Mouse (Mus musculus): ENCODE measurements at regions not wholly inside any gene's neighbourhood (a gene's known extent, or its start where the extent isn't known, plus 50 kb on each side); places are given as distances from the start of the nearest gene placed in this dataset.

- Histone ChIP-seq H3K27ac (ENCODE audit: insufficient read depth, low read depth) (no peak overlapping the region), H3K9me3 (replicated peaks; ENCODE audit: low read length) (no peaks in the 10 kb centered on the region), H3K9ac (ENCODE audit: insufficient read depth, low read depth) (no peak overlapping the region), H3K4me2 (ENCODE audit: insufficient read depth, low read depth, poor library complexity, severe bottlenecking) (no peak overlapping the region), H3K4me3 (replicated peaks in 1 of 3; ENCODE audit: low read depth in 2 of 3, low read length in 2 of 3, poor library complexity in 1 of 3) (no peak overlapping the region), H3K27me3 (replicated peaks) (no peaks in the 10 kb centered on the region), H3K79me2 (replicated peaks; ENCODE audit: control insufficient read depth, extremely low read depth, insufficient read depth, poor library complexity, severe bottlenecking) (no peaks in the 10 kb centered on the region), H3K36me3 (replicated peaks in 1 of 2; ENCODE audit: control insufficient read depth in 1 of 2, insufficient read depth in 1 of 2, low read length in 1 of 2) (no peaks in the 10 kb centered on the region), H3K4me1 (ENCODE audit: control insufficient read depth in 1 of 2, insufficient read depth in 2 of 2) (no peaks in the 10 kb centered on the region)
- dilution Hi-C loops (cut with MboI; ENCODE audit: extremely low pct_ligation_motif_present, extremely low pct_unique_long_range_greater_than_20kb, low sequenced_read_pairs) = no loop called here
- no peak for DNase-seq (ENCODE audit: extremely low read depth)
- TF ChIP-seq TBP (conservative IDR thresholded peaks at IDR 0.05; ENCODE audit: low read depth, low read length) = no peak
- no peak for TF ChIP-seq ZKSCAN1 (IDR thresholded peaks at IDR 0.05; ENCODE audit: borderline replicate concordance, low read depth, low read length)
- no peak for TF ChIP-seq NRF1 (IDR thresholded peaks at IDR 0.05; ENCODE audit: low read depth, low read length)
- TF ChIP-seq PAX5 (IDR thresholded peaks at IDR 0.05; ENCODE audit: low read length) = no peak
- no peak for TF ChIP-seq TCF12 (IDR thresholded peaks at IDR 0.05; ENCODE audit: low read depth, low read length)
- no peak for TF ChIP-seq E2F4 (IDR thresholded peaks at IDR 0.05; ENCODE audit: insufficient replicate concordance, low read depth, low read length)
- no peak for TF ChIP-seq EP300 (IDR thresholded peaks at IDR 0.05; ENCODE audit: low read length)
- TF ChIP-seq MAX (IDR thresholded peaks at IDR 0.05; ENCODE audit: low read length) = no peak
- TF ChIP-seq MAZ (IDR thresholded peaks at IDR 0.05; ENCODE audit: low read depth, low read length) = no peak
- TF ChIP-seq RCOR1 (conservative IDR thresholded peaks at IDR 0.05; ENCODE audit: low read depth, low read length) = no peak
- TF ChIP-seq ZMIZ1 (IDR thresholded peaks at IDR 0.05; ENCODE audit: low read depth, low read length) = no peak
- no peak for TF ChIP-seq GABPA (IDR thresholded peaks at IDR 0.05; ENCODE audit: insufficient replicate concordance, low read depth, low read length)
- TF ChIP-seq JUND (conservative IDR thresholded peaks at IDR 0.05; ENCODE audit: low read depth, low read length) = no peak
- TF ChIP-seq RAD21 (IDR thresholded peaks at IDR 0.05; ENCODE audit: low read depth, low read length) = no peak
- no peak for TF ChIP-seq IRF4 (IDR thresholded peaks at IDR 0.05; ENCODE audit: low read depth, low read length)
- no peak for TF ChIP-seq KAT2A (IDR thresholded peaks at IDR 0.05; ENCODE audit: insufficient replicate concordance, low read length)
- no peak for TF ChIP-seq CHD1 (IDR thresholded peaks at IDR 0.05; ENCODE audit: low read depth, low read length)
- TF ChIP-seq MXI1 (IDR thresholded peaks at IDR 0.05; ENCODE audit: low read depth, low read length) = no peak
- TF ChIP-seq CHD2 (IDR thresholded peaks at IDR 0.05; ENCODE audit: low read length) = no peak
- in situ Hi-C loops (cut with MboI; ENCODE audit: low pct_ligation_motif_present, low pct_unique_long_range_greater_than_20kb, low sequenced_read_pairs) = no loop called here
These were observed 418.2 kb upstream of the Igfbp7 start for GRCm38 (mm10) chr5:77826063-77826462.

- in situ Hi-C loops (cut with MboI; ENCODE audit: low pct_ligation_motif_present, low pct_unique_long_range_greater_than_20kb, low sequenced_read_pairs) = loop anchor here (25.0 kb wide), 1 partner anchor 355 kb away; no protein-coding TSS in a partner anchor
- no peak overlapping the region for H3K27ac ChIP-seq (ENCODE audit: insufficient read depth, low read depth)
- no peaks in the 10 kb centered on the region for H3K27me3 ChIP-seq (replicated peaks)
- DNase-seq (ENCODE audit: extremely low read depth) = no peak
- no peaks in the 10 kb centered on the region for H3K36me3 ChIP-seq (replicated peaks in 1 of 2; ENCODE audit: control insufficient read depth in 1 of 2, insufficient read depth in 1 of 2, low read length in 1 of 2)
- no peak overlapping the region for H3K4me2 ChIP-seq (ENCODE audit: insufficient read depth, low read depth, poor library complexity, severe bottlenecking)
- dilution Hi-C loops (cut with MboI; ENCODE audit: extremely low pct_ligation_motif_present, extremely low pct_unique_long_range_greater_than_20kb, low sequenced_read_pairs) = no loop called here
- no peaks in the 10 kb centered on the region for H3K9me3 ChIP-seq (replicated peaks; ENCODE audit: low read length)
- H3K79me2 ChIP-seq (replicated peaks; ENCODE audit: control insufficient read depth, extremely low read depth, insufficient read depth, poor library complexity, severe bottlenecking) = no peaks in the 10 kb centered on the region
- no peak overlapping the region for H3K9ac ChIP-seq (ENCODE audit: insufficient read depth, low read depth)
- H3K4me3 ChIP-seq (replicated peaks in 1 of 3; ENCODE audit: low read depth in 2 of 3, low read length in 2 of 3, poor library complexity in 1 of 3) = no peak overlapping the region
- TF ChIP-seq JUN (IDR thresholded peaks at IDR 0.05; ENCODE audit: insufficient read depth, low read depth, low read length) (no peak), MEF2A (IDR thresholded peaks at IDR 0.05; ENCODE audit: borderline replicate concordance, low read depth, low read length) (no peak), MXI1 (IDR thresholded peaks at IDR 0.05; ENCODE audit: low read depth, low read length) (no peak), JUND (conservative IDR thresholded peaks at IDR 0.05; ENCODE audit: low read depth, low read length) (no peak), ETS1 (conservative IDR thresholded peaks at IDR 0.05; ENCODE audit: low read depth, low read length) (no peak), NELFE (IDR thresholded peaks at IDR 0.05; ENCODE audit: low read depth, low read length) (no peak), KAT2A (IDR thresholded peaks at IDR 0.05; ENCODE audit: insufficient replicate concordance, low read length) (no peak), CHD2 (IDR thresholded peaks at IDR 0.05; ENCODE audit: low read length) (no peak), POLR2A (IDR thresholded peaks at IDR 0.05; ENCODE audit: low read depth, low read length) (no peak), ZNF384 (IDR thresholded peaks at IDR 0.05; ENCODE audit: low read depth, low read length) (no peak), EP300 (IDR thresholded peaks at IDR 0.05; ENCODE audit: low read length) (no peak), HCFC1 (IDR thresholded peaks at IDR 0.05; ENCODE audit: low read depth, low read length) (no peak), TCF12 (IDR thresholded peaks at IDR 0.05; ENCODE audit: low read depth, low read length) (no peak), BHLHE40 (IDR thresholded peaks at IDR 0.05; ENCODE audit: low read depth, low read length) (no peak), GABPA (IDR thresholded peaks at IDR 0.05; ENCODE audit: insufficient replicate concordance, low read depth, low read length) (no peak), CTCF (conservative IDR thresholded peaks at IDR 0.05 in 1 of 2, IDR thresholded peaks at IDR 0.05 in 1 of 2; ENCODE audit: low read depth in 2 of 2, low read length in 2 of 2) (no peak), CHD1 (IDR thresholded peaks at IDR 0.05; ENCODE audit: low read depth, low read length) (no peak), ZMIZ1 (IDR thresholded peaks at IDR 0.05; ENCODE audit: low read depth, low read length) (no peak)
- peaks cover 0 to 5% of the 10 kb centered on the region in 2 experiments; a peak in 1 of 4 replicates for H3K4me1 ChIP-seq (ENCODE audit: control insufficient read depth in 1 of 2, insufficient read depth in 2 of 2)
These were observed 409.0 kb upstream of the Igfbp7 start for GRCm38 (mm10) chr5:77816759-77817280.
